Mouse (Mus musculus) CD4-positive helper T cell, adult 2 months (primary cell): ENCODE measurements at regions not wholly inside any gene's neighbourhood (a gene's known extent, or its start where the extent isn't known, plus 50 kb on each side); places are given as distances from the start of the nearest gene placed in this dataset.
A peak's percentile ranks its signal among the peaks of the same experiment; 100 is the strongest.
"Not testable (repeated sequence)": the region's sequence is repeated elsewhere in the genome, so short reads cannot be mapped to it uniquely, and the experiment has no call there.

Experiments
- DNase-seq: peaks from one replicate; pipeline ENCODE4 v3.0.0-alpha.2; 2012; ENCODE audit warnings: low read depth, missing footprints, low spot score

DNA sequence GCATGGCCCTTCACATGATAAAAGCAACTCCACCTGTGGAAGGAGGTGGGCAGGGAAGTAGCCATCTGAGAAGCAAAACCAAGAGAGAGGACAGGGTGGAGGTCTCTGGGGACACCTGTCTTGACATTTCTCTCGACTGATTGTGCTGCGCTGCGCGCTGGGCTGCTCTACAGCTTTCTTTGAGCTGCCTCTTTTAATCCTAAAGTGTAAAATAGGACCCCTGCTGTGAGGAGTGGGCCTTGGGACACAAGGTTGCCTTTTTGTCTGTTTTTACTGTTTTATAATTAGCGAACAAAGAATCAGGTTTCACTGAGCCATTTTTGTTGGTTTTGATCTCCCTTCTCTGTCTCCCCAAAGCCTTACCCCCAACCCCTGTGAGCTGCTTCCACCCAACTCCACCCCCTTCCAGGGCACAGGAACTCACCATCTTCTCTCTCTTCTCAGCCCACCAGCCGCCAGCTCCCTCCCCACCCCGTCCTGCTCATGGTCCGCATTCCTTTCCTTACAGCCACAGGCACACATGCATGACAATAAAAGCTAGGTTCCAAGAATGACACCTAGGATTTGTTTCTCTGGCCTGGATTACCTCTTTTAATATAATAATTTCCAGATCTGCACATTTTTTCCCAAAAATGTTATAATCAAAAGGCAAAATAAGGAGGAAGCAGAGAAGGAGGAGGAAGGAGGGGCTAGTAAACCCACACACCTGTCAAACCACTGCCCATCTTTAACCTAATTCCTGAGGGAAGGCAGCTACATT is 57.3 kb downstream of the Cbln4 start:
- DNase-seq = no peak

DNA sequence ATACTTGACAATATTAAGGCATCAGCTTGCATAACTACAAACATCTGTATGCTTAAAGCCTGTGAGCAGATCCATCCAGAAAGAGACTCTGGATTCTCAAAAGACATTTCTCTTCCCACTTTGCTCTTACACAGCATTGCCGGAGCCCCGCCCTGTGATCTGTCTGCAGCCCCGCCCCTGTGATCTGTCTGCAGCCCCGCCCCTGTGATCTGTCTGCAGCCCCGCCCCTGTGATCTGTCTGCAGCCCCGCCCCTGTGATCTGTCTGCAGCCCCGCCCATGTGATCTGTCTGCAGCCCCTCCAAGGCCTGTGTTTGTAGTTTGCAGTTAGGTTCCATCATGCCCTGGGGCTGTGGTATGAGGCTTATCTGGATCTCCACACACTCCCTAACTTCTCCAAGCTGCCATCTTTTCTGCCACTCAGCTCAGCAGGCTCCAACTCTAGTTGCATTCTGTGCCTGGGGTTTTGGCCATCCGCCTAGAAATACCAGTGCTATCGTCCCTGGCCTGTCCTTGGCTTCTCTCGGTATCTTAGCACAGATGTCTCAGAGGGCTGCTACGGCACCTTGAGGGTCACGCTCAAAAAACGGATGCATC is 73.9 kb downstream of the Cbln4 start:
- no peak for DNase-seq

DNA sequence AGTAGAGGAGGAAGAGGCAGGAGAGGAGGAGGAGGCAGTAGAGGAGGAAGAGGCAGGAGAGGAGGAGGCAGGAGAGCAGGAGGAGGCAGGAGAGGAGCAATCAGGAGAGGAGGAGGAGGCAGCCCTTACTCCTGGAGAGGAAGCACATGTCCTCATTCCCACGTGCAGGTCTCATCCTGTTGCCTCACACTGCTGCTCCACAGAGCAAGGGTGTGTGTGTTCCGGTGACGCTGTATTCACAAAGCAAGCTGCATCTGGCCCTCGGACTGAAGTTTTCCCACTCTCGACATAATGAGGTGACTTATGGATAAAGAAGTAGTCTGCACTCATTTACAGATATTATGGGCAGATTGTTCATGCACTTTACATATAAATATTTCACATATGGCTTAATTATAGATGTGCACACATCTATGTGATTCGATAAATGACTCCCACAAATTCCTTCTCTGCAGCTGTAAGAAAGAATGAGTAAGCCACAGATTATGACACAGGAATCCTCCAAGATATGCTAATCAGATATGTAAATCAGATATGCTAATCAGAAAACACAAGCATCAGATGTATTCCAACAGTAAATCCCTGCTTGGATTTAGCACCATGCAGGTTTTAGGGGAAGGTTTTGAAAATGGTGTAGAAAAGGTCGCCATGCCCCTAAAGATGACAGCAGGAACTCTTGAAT is 96.6 kb downstream of the Cbln4 start:
- no peak for DNase-seq

DNA sequence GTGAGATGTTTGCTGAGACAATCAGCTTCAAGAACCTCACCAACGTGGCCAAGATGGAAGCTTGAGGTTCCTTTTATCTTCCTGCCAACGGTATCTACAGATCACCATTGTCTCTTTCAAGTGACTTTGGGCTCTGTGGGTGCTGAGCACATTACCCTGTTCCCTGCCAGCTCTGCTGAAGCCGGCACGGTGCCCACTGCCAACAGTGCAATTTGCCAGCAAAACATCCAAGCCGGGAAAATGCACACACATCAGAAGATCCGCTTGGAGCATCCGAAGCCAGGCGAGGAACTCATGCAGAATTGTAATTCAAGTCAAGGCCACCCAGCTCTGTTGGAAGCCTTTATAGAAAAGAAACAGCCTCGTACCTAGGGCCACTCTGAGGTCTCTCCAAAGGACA is 100.6 kb downstream of the Cbln4 start:
- no peak for DNase-seq

DNA sequence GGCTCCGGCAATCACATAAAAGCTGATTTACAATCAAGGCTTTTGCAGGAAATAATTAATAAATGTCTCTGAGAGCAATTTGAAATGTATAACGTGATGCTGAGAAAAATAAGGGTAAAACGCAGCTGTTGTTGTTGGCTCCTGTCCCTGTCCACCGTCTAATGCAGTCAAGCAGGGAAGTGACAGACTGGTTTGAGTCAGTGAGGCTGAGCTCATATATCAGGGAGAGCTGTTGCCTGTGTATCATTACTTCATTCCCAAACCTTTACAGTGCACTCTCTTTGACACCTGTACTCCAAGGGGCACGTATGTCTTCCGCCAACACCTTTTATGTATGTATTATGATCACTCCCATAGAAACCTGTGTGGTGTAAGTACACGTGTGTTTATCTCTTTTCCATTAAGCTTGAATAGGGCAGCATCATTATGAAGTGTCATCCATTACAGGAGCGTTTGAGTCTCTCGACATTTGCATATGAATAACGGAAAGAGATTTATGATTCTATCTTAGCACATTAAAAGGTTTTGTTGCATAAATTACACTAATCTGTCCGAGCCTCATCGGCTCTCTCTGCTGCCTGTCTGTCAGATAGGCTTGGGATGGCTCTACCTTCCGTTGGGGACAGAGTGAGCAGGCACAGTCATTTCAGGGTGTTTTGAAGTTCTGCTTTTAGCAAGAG is 107.5 kb downstream of the Cbln4 start:
- no peak for DNase-seq

DNA sequence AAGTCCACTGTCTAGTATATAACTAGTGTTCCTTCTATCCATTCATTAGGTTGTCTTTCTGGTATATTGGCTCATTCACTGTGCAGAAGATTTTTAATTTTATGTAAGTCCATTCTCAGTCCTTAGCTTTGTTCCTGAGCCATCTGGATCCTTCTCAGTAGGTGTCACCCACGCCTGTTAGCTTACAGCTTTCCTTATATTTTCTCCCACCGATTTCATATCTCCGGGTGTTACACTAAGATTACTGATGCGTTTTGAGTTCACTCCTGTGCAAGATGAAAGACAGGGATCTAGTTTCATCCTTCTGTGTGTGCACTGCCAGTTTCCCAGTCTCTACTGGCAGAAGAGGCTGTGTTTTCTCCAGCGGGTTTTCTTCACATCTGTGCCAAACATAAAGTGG is 122.3 kb downstream of the Cbln4 start:
- DNase-seq = no peak

DNA sequence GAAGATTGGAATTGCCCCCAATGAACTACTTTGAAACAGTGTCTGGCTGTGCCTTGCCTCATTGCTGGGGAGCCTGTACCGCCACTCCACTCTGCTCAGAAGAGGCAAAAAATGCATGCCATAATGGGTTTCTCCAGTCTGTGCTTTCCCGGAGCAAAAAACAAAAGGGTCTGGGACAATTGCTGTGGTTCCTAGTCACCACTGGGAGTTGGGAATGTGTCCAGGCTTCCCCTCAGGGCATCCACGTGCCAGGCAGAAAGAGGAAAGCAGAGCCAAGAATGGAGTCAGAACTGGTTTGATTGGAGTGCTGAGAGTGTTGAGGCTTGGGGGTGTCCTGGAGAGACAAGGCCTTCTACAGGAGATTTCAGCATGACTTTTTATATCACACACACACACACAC is 156.0 kb downstream of the Cbln4 start:
- DNase-seq = no peak

DNA sequence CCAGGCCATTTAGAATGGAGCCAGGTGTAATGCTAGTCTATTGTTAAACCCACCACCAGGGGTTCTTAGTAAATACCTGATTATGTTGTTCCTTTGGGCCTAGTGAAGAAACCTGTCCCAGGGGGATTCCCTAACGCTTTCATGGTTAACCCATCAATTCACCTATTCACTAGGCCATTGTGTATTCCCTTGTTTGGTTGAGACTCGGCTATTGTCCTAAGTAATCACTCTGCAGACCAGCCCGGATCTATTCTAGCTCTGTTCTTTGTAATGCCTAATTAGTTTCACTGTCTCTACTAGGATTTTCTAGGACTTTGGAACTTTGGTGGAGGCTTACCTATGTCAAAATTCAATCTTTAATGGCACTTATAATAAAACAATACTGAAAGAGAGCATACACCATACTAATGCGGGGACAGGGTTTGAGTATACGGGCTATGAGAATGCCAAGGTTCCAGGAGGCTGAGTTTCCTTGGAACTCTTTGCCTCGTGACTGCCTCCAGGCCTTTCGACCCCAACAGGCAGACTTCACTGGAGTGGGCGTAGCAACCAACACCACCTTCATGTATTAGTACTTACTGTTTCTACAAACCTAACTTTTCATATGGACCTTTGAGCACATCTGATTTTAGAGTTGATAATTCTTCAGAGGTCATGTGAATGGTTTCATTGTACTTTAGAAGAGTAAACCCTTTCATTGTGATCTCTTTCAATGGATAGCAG is 163.9 kb downstream of the Cbln4 start:
- DNase-seq = not testable (repeated sequence)

DNA sequence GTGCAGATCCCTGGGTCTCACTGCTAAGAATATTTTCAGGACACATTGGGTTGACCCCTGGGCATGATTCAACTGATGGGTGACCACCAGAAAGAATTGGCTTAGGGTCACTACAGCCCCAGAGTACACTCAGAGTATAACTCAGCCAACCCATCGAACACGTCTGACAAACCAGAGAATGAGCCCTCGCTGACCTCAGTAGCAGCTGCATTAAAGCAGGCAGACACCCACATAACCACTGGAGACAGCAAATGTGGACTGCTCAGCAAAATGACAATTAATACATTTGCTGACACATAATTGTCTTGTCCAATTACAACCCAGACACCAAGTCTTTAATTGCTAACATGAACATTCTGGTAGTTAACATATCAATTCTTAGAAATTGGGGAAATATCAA is 175.7 kb downstream of the Cbln4 start:
- DNase-seq = no peak

DNA sequence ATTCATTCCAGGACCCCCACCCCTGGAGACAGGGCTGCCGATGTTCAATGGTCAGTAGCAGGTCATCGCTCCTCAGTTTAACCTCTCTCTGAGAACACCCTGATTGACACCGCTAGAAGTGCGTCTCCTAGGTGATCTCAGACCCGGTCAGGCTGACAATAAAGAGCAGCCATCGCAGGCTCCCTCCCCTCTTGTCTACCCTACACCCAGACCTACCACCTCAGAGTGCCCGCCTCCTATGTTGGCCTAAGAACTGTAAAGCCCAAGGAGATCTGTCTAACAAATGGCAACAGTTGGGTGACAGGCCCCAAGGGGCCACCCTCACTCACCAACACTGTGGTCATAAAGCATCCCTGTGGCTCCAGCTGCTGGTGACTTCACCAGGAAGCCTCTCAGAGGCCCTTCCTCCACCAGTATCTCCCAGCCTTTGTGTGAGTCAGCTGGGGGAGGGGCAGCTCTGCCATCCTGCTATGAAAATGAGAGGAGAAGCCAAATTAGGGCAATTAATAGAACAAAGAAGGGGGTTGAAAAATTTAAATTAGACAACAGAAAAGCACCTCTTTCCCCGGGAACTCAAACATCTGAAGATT is 178.8 kb downstream of the Cbln4 start:
- no peak for DNase-seq

DNA sequence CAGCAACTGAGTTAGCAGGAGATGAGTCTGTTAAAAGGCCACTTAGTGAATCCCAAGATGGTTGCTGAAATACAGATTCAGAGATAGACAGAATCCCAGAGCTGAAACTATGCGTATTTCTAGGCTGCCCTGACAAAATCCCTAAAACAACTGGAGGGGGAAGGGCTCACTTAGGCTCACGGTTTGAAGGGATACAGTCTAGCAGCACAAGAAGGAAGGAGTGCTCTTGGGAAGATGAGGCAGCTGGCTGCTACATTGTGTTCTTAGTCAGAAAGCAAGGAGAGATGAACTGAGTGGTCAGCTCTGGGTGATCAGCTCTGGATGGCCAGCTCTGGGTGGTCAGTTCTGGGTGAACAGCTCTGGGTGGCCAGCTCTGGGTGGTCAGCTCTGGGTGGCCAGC is 180.6 kb downstream of the Cbln4 start:
- DNase-seq = no peak

DNA sequence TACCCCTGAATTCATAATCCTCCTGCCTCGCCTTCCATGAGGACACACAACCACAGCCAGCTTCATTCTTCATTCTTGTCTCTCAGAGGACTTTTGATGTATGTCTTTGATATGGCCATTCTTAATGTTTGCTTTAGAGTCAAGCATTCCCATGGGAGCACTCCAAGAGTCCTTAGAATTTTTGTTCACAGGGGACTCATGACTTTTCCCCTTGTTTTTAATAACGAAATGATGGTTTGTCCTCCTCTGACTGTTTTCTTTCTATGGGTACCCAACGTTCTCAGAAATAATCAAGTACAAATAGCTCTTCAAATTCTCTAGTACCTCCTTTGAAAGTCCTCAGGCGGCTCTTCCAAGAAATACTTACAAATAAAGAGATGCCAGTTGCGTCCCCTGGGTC is 184.4 kb downstream of the Cbln4 start:
- DNase-seq = no peak

DNA sequence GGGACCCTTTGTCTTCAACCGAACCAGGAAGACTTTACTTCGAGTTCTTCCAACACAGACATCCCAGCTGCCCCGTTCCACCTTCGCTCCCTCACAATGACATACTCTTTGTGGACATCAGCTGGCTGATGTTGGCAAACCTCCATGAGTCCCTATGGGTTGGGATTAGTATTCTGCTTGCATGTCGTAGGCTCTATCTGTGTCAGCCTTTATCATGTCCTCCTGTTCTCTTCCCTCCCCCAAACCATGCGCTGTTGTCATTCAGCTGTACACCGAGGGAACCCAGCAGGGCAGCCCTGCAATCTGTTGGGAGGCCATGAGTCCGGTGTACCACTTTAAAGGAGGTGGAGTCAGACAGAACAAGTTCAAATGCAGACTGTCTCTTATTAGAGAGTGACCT is 186.8 kb downstream of the Cbln4 start:
- DNase-seq = no peak

DNA sequence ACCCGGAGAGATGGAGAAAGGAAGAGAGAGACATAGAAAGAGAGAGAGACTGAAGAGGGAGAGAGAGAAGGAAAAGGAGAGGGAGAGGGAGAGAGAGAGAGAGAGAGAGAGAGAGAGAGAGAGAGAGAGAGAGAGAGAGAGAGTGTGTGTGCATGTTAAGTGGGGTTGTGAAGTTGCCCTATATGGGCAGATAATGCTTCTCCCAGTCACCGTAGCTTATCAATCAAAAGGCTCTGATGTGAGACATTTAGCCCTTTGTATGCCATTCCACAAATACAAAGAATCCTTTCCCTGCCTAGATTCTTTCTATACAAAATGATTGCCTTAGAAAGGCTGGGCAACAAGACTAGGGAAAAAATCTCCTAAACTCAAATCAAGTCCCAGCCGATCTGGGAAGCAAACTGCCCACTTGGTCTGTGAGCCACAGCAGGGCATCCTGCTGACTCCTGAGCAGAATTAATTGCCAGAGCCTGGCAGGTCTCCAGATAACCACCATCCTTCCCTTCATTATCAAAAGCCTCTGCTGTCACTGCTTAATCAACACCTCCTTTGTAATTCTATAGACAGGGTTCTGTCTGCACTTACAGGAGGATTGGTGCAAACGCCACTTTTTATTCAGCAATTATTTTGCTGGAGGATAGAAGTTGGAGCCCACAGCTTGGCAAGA is 196.3 kb downstream of the Cbln4 start:
- peak; percentile 11 for DNase-seq

DNA sequence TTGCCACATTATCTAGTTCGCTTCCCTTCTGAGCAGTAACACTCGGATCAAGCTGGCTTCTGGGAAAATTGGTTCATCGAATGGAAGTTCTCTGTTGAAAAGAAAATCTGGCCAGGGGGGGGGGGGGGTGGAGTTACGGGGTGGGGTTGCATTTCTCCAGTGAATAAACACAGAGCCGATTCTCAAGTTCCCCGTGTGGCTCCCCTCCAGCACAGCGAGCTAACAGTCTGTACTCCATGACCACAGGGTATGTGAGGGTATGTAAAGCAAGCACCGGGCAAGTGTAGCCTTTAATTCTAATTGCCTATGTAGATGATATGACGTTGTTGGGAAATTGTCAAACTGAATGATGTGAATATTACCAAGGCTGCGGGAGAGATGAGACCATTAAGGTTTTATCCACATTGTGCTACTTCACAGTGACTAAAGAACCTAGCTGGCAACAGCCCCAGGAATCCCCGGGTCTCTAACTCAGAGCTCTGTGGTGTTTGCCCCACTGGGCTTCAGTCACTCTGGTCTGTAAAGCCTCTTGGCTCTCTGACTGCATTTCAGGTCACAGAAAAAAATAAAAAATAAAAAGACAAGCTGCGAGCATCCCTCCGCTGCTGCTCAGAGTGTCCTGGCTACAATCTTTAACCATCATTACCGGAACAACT is 203.1 kb downstream of the Cbln4 start:
- no peak for DNase-seq

DNA sequence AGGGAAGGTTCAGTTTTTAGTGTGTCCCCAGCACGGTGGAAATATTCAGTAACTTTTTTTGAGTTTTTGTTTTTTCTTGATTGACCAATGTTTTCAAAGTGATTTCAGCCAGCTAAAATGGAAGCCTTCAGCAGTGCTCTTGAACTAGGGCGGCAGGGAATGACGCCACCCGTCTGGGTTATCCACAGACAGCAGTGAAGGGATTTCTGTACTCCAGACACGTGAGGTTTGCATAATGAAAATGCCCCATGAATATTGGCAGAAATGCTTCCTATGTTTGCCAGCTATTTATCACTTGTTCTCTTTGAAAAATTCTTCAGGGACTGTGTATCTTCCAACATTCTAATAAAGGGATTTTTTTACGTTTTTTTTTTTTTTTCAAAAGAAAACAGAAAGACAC is 221.1 kb downstream of the Cbln4 start:
- no peak for DNase-seq

DNA sequence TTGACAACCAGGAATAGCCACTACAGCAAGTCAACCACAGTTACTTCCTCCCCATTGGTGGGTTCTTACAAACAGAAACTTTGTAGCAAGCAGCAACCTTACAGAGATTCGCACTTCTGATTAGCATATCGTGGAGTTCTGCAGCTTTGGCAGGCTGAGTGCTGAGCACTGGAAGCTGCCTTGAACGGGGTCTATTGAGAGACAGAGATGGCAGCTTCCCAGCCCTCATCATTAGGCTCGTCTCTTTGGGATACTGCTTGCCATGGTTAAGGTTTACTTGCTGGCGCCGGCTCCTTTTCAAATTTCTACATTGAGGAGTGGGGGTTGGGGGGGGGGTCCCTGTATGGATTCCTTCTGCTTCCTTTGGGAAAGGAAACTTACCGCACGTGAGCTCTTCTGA is 224.8 kb downstream of the Cbln4 start:
- DNase-seq = no peak

DNA sequence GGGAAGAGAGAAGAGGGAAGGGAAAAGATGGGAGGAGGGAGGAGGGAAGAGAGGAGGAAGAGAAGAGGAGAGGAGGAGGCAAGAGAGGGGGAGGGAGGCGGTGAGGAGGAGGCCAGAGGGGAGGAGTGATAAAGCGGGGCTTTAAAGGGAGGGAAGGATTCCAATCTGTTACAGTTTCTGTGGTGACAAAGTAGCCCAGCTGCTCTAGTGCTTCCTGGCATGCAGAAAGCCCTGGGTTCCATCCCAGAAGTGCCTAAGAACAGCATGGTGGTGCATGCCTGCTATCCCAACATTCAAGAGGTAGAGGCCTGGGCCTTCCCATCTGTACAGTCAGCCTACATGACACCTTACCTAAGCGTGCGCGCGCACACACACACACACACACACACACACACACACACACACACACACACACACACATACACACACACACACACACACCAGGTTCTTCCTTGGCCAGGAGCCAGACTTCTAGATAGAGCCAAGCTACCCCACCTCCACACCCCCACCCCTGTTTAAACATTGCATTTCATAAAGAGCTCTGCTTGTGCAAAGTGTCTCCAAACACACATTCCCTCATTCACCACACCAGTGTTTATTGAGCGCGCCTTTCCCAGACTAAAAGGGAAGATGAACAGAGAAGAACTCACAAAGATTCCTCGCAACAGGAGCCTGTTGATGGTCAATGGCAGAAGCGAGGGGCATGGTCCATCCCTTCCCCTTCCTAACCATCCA is 226.4 kb downstream of the Cbln4 start:
- DNase-seq = no peak

DNA sequence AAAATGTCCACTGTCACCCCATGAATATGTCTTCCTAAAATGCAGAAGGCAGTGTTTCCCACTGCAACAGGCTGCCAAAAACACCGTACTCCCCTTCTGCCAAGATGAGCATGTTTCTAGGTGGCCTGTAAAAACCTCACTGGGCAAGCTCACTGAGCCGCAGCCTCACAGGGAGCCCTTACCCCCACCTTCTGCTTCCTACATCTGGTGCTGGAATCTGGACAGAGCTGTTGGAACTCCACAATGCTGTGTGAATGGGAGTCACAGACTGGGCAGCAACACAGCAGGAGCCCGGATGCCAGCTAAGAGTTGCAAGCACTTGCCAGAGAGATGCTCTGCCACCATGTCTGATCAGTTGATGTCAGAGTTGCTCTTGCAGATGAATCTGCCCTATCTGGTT is 230.6 kb downstream of the Cbln4 start:
- no peak for DNase-seq

DNA sequence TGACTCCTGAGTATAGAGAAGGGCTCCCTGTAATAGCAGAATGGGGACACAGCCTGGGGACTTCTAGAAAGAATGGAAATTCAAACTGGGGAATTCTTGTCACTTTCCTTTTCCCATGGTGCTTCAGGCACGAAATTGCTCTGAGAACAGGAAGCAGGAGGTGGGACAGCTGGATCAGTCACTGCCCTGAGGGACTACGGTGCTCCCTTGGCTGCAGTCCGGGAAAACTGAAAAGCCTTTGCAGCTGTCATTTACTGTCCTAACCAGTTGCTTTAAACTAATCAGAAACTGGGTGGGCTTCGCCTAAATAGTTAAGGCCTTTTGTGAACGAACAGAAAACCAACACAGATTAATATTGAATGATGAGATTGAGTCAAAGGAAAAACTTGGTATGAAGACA is 237.9 kb downstream of the Cbln4 start:
- no peak for DNase-seq
